Mouse (Mus musculus) heart, adult 2 months (tissue): ENCODE data around the gene Gm20388.

Experiments used
- CTCF ChIP-seq: fragments of 200-600 bp; IDR thresholded peaks from 2 replicates; pipeline ENCODE4 v1.8.1; 2022; ENCODE audit warnings: antibody characterized with exemption, mild to moderate bottlenecking, moderate library complexity
- EP300 ChIP-seq: fragments of 200-500 bp; IDR thresholded peaks from 2 replicates; pipeline ENCODE4 v1.6.1; 2011; ENCODE audit warnings: low read depth, low read length, control low read depth; ENCODE audit not compliant: insufficient read depth

DNA sequence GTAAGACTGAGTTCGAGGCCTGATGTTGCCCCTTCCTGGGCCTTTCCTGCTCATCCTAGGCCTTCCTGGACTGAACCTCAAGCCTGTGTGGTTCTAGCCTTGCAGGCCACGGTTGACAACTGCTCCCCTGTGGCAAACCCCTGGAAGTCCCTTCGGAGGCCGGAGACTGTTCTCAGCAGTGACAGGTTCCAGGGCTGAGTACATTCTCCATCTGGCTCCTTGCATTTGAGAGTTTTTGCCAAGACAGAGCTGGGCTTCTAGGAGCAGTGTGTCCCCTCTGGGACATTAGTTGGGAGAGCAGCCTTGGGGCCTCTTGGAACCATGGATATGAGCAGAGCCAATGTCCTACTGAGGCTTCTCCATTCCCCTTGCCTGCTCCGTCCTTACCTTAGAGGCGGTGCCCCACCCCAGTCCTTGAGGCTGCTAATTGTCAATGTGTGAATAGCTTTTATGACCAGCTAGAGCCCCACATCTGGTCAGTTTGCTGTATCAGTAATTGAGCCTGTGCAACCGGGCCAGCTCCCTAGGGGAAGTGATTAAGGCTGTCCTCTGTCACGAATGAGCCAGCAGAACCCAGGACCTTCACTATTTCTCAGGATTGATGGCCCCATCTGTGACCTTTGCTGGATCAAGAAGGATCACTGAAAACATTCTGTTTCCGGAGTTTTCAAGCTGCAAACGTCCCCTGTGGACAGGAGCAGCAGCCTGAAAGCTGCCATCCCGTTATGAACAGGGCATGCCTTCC lies 607.2 kb downstream of the Gm20388 start:
- TF ChIP-seq EP300 (no peak), CTCF (no peak)
